9 mouse cellular contexts compared by ENCODE assay signal in the genomic region with DNA sequence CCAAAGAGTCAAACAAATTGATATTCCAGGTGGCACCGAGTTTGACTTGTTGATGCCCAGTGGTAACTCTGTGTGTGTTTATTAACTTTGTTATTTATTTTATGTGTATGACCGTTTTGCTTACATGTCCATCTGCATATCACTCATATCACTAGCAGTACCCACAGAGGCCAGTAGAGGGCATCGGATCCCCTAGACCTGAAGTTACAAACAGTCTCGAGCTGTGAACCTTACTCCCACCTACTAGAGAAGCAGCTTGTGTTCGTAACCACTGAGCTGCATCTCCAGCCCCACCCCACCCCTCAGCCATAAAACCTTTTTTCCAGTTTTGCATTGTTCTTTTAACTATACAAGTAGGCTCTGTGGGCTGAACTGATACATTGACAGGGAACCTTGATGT.
A peak's percentile ranks its signal among the peaks of the same experiment; 100 is the strongest.
DNase-seq lines count a peak whose midpoint lies in the region; ATAC-seq and TF ChIP-seq lines count a peak whose summit lies in the region.
"Had no signal": no experiment of that assay in that cellular context is flagged by ENCODE, and none has a peak within 500 bp of the region (broad histone marks: within the 10 kb centered on the region; RNA-seq: fewer than 3 reads in every experiment).

No protein-coding gene starts in this region.

- TF ChIP-seq POLR2A in small intestine, adult 2 months (IDR thresholded peaks at IDR 0.05; ENCODE audit: low read depth, low read length) = no peak

- ATAC-seq in forebrain, embryonic 11.5 days (replicated peaks; ENCODE audit: low FRiP score) = no peak
- ATAC-seq in forebrain, embryonic 16.5 days = no peak
- no peak for ATAC-seq in lung, postnatal 0 days
- ATAC-seq in common myeloid progenitor, adult 5-6 weeks (replicated peaks; ENCODE audit: low read depth, poor library complexity, severe bottlenecking) = peak; percentile 73; the same call in 1 of the 2 replicates

- TF ChIP-seq EP300 in lung, postnatal 0 days (IDR thresholded peaks at IDR 0.05) = no peak

- H3K4me1 ChIP-seq in forebrain, embryonic 11.5 days (replicated peaks; ENCODE audit: control insufficient read depth, insufficient read depth, low read length) = no peaks in the 10 kb centered on the region
- no peaks in the 10 kb centered on the region for H3K4me1 ChIP-seq in forebrain, embryonic 16.5 days (replicated peaks; ENCODE audit: control insufficient read depth, insufficient read depth, low read length)
- no peaks in the 10 kb centered on the region for H3K4me1 ChIP-seq in lung, postnatal 0 days (ENCODE audit: insufficient read depth, low read depth, low read length)
- peaks cover 11% of the 10 kb centered on the region; the same call in 1 of the 2 replicates for H3K4me1 ChIP-seq in small intestine, adult 2 months (ENCODE audit: control insufficient read depth, insufficient read depth, insufficient read length, low read length)
- H3K4me1 ChIP-seq: embryonic facial prominence, embryonic 13.5 days had no signal

- DNase-seq in forebrain, embryonic 11.5 days (ENCODE audit: low spot score) = peak; percentile 62
- DNase-seq in lung, postnatal 0 days (ENCODE audit: low spot score) = no peak
- no peak for DNase-seq in lung, postnatal 25 days (ENCODE audit: low spot score)
- no peak for DNase-seq in gastrocnemius, postnatal 36 days
- DNase-seq in adrenal gland, adult 18-20 months (ENCODE audit: low spot score in 2 of 2) = no peak

- no peaks in the 10 kb centered on the region for H3K27me3 ChIP-seq in forebrain, embryonic 11.5 days (ENCODE audit: control insufficient read depth, insufficient read depth, low read length)
- H3K27me3 ChIP-seq in forebrain, embryonic 16.5 days (replicated peaks; ENCODE audit: control insufficient read depth, insufficient read depth, low read length) = no peaks in the 10 kb centered on the region
- no peaks in the 10 kb centered on the region for H3K27me3 ChIP-seq in lung, postnatal 0 days (replicated peaks; ENCODE audit: insufficient read depth, low read length)
- no peaks in the 10 kb centered on the region for H3K27me3 ChIP-seq in small intestine, adult 2 months (ENCODE audit: control insufficient read depth, insufficient read depth, low read length)
- H3K27me3 ChIP-seq: embryonic facial prominence, embryonic 13.5 days had no signal

- no peak overlapping the region for H3K27ac ChIP-seq in forebrain, embryonic 11.5 days (ENCODE audit: low read depth, low read length)
- no peak overlapping the region for H3K27ac ChIP-seq in forebrain, embryonic 16.5 days (ENCODE audit: low read length)
- no peak overlapping the region for H3K27ac ChIP-seq in lung, postnatal 0 days (ENCODE audit: low read length)
- no peak overlapping the region for H3K27ac ChIP-seq in small intestine, adult 2 months (ENCODE audit: insufficient read depth, low read depth, low read length)
- H3K27ac ChIP-seq: embryonic facial prominence, embryonic 13.5 days had no signal

- H3K4me2 ChIP-seq in forebrain, embryonic 11.5 days (ENCODE audit: low read depth, low read length, severe bottlenecking) = no peak overlapping the region
- H3K4me2 ChIP-seq in forebrain, embryonic 16.5 days (ENCODE audit: low read length) = no peak overlapping the region
- no peak overlapping the region for H3K4me2 ChIP-seq in lung, postnatal 0 days (replicated peaks; ENCODE audit: low read depth, low read length)
- H3K4me2 ChIP-seq: embryonic facial prominence, embryonic 13.5 days had no signal

- no peaks in the 10 kb centered on the region for H3K36me3 ChIP-seq in forebrain, embryonic 11.5 days (ENCODE audit: control insufficient read depth, insufficient read depth, low read length)
- no peaks in the 10 kb centered on the region for H3K36me3 ChIP-seq in forebrain, embryonic 16.5 days (ENCODE audit: control insufficient read depth, insufficient read depth)
- no peaks in the 10 kb centered on the region; the same call in 1 of the 2 replicates for H3K36me3 ChIP-seq in lung, postnatal 0 days (ENCODE audit: insufficient read depth, low read length)
- no peaks in the 10 kb centered on the region for H3K36me3 ChIP-seq in small intestine, adult 2 months (ENCODE audit: control insufficient read depth, insufficient read depth, low read length)

- TF ChIP-seq CTCF in lung, postnatal 0 days (IDR thresholded peaks at IDR 0.05) = peak; percentile 67
- TF ChIP-seq CTCF in small intestine, adult 2 months (IDR thresholded peaks at IDR 0.05; ENCODE audit: extremely low read depth, insufficient read length, insufficient replicate concordance, low read depth, low read length) = peak; percentile 66; the same call in 1 of the 2 replicates

- H3K9ac ChIP-seq in forebrain, embryonic 11.5 days (ENCODE audit: low read length) = no peak overlapping the region
- no peak overlapping the region for H3K9ac ChIP-seq in forebrain, embryonic 16.5 days (replicated peaks; ENCODE audit: low read depth, low read length)
- no peak overlapping the region for H3K9ac ChIP-seq in lung, postnatal 0 days (replicated peaks; ENCODE audit: low read depth)
- H3K9ac ChIP-seq: embryonic facial prominence, embryonic 13.5 days had no signal

- no peaks in the 10 kb centered on the region for H3K9me3 ChIP-seq in forebrain, embryonic 11.5 days (ENCODE audit: control insufficient read depth, low read length)
- H3K9me3 ChIP-seq in forebrain, embryonic 16.5 days (ENCODE audit: control insufficient read depth, low read length) = peaks cover 3% of the 10 kb centered on the region
- H3K9me3 ChIP-seq in lung, postnatal 0 days (ENCODE audit: low read length) = no peaks in the 10 kb centered on the region

- WGBS in forebrain, embryonic 11.5 days = 55% methylated on average over 5 of the region's 5 CpGs
- 48% methylated on average over 5 of the region's 5 CpGs for WGBS in forebrain, embryonic 16.5 days
- 47% methylated on average over 5 of the region's 5 CpGs for WGBS in lung, postnatal 0 days
- WGBS in small intestine, adult 2 months = 64% methylated on average over 5 of the region's 5 CpGs

- no peak overlapping the region for H3K4me3 ChIP-seq in forebrain, embryonic 11.5 days (ENCODE audit: low read depth, low read length)
- H3K4me3 ChIP-seq in forebrain, embryonic 16.5 days (replicated peaks; ENCODE audit: low read length) = no peak overlapping the region
- H3K4me3 ChIP-seq in lung, postnatal 0 days (ENCODE audit: low read depth, low read length) = no peak overlapping the region
- no peak overlapping the region for H3K4me3 ChIP-seq in small intestine, adult 2 months (ENCODE audit: low read depth, low read length)
- H3K4me3 ChIP-seq: embryonic facial prominence, embryonic 13.5 days had no signal

- intact Hi-C loops in gastrocnemius, postnatal 36 days (cut with DNase I) = no loop called here
